Mouse (Mus musculus) megakaryocyte, embryonic 14.5 days (primary cell): Measurements from ENCODE around the gene Elmod1. TPM values are rescaled to one million over a fixed set of nuclear protein-coding genes. Genes with fewer than 3 reads are reported as not detected.

Experiments used
- H3K27me3 ChIP-seq: replicated peaks from 2 replicates; pipeline ENCODE3; 2012; ENCODE audit warnings: inconsistent platforms
- H3K36me3 ChIP-seq: replicated peaks from 2 replicates; pipeline ENCODE3; 2012; ENCODE audit warnings: low read length, inconsistent platforms, mixed read lengths
- H3K4me1 ChIP-seq: 2 replicates; pipeline ENCODE4 v1.6.1; 2012; ENCODE audit warnings: inconsistent platforms
- H3K4me3 ChIP-seq: replicated peaks from 2 replicates; pipeline ENCODE3; 2012; ENCODE audit warnings: moderate library complexity, mild to moderate bottlenecking, inconsistent platforms
- H3K9me3 ChIP-seq: 2 replicates; pipeline ENCODE4 v1.6.1; 2012; ENCODE audit warnings: inconsistent platforms
- FLI1 ChIP-seq: IDR thresholded peaks from 2 replicates; pipeline ENCODE4 v1.6.1; 2012; ENCODE audit warnings: low read length, inconsistent platforms, mixed read lengths
- GATA1 ChIP-seq: IDR thresholded peaks from 3 replicates; pipeline ENCODE4 v1.6.1; 2012; ENCODE audit warnings: mixed read lengths, low read length, inconsistent platforms, borderline replicate concordance
- polyA plus RNA-seq: library from polyadenylated mRNA; stranded (reverse); fragments of >175 nt; gene quantifications from 2 replicates; pipeline ENCODE4 v1.2.3, GENCODE M21; 2012; ENCODE audit warnings: low replicate concordance; ENCODE audit not compliant: insufficient read depth

Gene Elmod1
- polyA plus RNA-seq, 1 experiment, result not detected

GRCm38 (mm10) chr9:53972358-53972757, 2.7 kb downstream of the Elmod1 start:
- Histone ChIP-seq H3K4me3 (no peak overlapping the region), H3K36me3 (no peaks in the 10 kb centered on the region), H3K9me3 (no peaks in the 10 kb centered on the region), H3K4me1 (peaks cover 9% of the 10 kb centered on the region), H3K27me3 (peaks cover 37% of the 10 kb centered on the region)
- TF ChIP-seq FLI1 (no peak), GATA1 (no peak)

GRCm38 (mm10) chr9:53967610-53968368, 7.3 kb downstream of the Elmod1 start:
- no peaks in the 10 kb centered on the region for H3K9me3 ChIP-seq
- H3K4me1 ChIP-seq, result no peaks in the 10 kb centered on the region
- H3K27me3 ChIP-seq, result peaks cover 2% of the 10 kb centered on the region
- no peaks in the 10 kb centered on the region for H3K36me3 ChIP-seq
- TF ChIP-seq FLI1, result no peak
- TF ChIP-seq GATA1, result no peak
- H3K4me3 ChIP-seq, result no peak overlapping the region

DNA sequence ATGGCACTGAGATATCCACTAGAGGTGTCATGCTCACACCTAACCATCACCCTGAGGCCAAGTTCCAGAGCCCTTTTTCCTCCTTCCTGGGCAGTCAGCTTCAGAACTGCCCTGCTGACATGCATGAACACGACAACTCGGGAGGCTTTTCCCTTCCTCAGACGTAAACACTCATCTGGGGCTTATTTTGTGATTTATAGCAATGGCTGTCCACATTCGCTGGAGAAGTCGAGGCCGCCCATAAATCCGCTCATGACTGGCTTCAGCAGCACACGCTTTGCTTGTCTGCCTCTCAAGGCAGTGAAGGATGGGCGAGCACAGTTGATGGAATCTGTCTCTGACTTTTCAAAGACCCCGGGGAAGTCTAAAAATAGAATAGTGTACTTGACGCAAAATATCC, 18.1 kb downstream of the Elmod1 start:
- no peaks in the 10 kb centered on the region for H3K4me1 ChIP-seq
- TF ChIP-seq GATA1, result no peak
- no peak for TF ChIP-seq FLI1

GRCm38 (mm10) chr9:53954853-53955252, 20.2 kb downstream of the Elmod1 start:
- no peaks in the 10 kb centered on the region for H3K36me3 ChIP-seq
- H3K4me3 ChIP-seq, result no peak overlapping the region
- TF ChIP-seq FLI1 (no peak), GATA1 (no peak)

More for the DNA sequence above, 18.1 kb downstream of the Elmod1 start:
- H3K36me3 ChIP-seq, result no peaks in the 10 kb centered on the region
- peaks cover 3% of the 10 kb centered on the region for H3K27me3 ChIP-seq
- H3K9me3 ChIP-seq, result no peaks in the 10 kb centered on the region
- H3K4me3 ChIP-seq, result no peak overlapping the region

DNA sequence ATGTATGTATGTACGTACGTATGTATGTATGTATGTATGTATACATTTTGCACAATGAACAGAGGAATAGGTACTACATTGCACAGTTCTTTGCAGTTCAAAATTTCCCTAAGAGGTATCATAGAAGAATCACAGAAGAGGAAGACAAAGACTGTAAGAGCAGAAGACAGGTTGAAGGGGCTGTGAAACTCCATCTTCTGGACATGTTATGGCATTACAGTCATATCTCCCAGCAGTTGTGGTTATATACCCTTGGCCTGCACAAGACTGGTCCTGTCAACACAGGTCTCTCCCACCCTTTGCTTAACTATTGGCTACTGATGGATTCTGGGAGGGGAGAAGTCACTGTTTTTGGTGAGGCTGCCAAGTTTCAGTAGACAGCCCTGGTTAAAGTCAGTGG, 27.6 kb downstream of the Elmod1 start:
- Histone ChIP-seq H3K9me3 (no peaks in the 10 kb centered on the region), H3K36me3 (no peaks in the 10 kb centered on the region), H3K4me1 (no peaks in the 10 kb centered on the region), H3K4me3 (no peak overlapping the region), H3K27me3 (peaks cover 1% of the 10 kb centered on the region)
- TF ChIP-seq FLI1, result no peak

More at GRCm38 (mm10) chr9:53954853-53955252, 20.2 kb downstream of the Elmod1 start:
- Histone ChIP-seq H3K4me1 (no peaks in the 10 kb centered on the region), H3K9me3 (no peaks in the 10 kb centered on the region), H3K27me3 (peaks cover 3% of the 10 kb centered on the region)

DNA sequence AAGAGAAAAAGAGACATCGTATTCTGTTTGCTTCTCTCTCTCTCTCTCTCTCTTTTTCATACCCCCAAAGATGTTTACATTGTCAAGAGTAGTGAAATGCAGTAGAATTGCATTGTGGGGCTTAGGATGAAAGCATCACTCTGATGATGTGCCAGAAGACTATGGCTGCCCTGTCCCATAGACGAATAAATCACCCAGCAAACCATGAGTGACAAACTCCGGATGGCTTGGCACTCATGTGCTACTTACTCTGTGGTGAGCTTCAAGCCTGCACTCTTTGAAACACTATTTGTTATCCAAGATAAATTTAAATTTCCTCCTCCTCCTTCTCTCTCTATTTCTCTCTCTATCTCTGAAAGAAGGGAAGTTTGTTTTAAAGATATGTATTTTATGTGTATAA, 36.5 kb downstream of the Elmod1 start:
- Histone ChIP-seq H3K27me3 (peaks cover 2% of the 10 kb centered on the region), H3K9me3 (no peaks in the 10 kb centered on the region), H3K4me3 (no peak overlapping the region), H3K36me3 (no peaks in the 10 kb centered on the region), H3K4me1 (no peaks in the 10 kb centered on the region)
- TF ChIP-seq GATA1 (no peak), FLI1 (no peak)

- Histone ChIP-seq H3K4me1 (no peaks in the 10 kb centered on the region), H3K36me3 (no peaks in the 10 kb centered on the region), H3K4me3 (no peak overlapping the region), H3K9me3 (no peaks in the 10 kb centered on the region), H3K27me3 (peaks cover 2% of the 10 kb centered on the region)
- TF ChIP-seq FLI1 (no peak), GATA1 (no peak)
Measured at GRCm38 (mm10) chr9:53934179-53934578, 40.9 kb downstream of the Elmod1 start.

DNA sequence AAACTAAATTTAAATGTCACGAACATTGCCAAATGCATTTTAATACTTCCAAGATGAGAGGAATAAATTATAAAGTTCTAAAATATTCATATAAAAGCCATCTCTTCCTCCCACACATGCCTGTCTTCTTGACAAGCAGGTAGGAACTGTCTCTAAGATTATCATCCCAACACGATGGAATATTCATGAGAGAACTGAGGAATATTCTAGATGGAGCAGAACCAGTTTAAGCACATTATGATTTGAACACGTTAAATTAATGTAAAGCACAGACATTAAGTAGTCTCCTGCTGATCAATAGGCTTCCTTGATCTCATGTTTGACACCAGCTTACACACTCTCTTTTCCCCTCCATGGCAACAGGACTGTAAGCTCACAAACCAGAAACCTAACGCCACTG, 41.7 kb downstream of the Elmod1 start:
- H3K9me3 ChIP-seq, result no peaks in the 10 kb centered on the region
- H3K36me3 ChIP-seq, result no peaks in the 10 kb centered on the region
- peaks cover 2% of the 10 kb centered on the region for H3K27me3 ChIP-seq
- TF ChIP-seq GATA1 (no peak), FLI1 (no peak)
- H3K4me3 ChIP-seq, result no peak overlapping the region
- no peaks in the 10 kb centered on the region for H3K4me1 ChIP-seq

DNA sequence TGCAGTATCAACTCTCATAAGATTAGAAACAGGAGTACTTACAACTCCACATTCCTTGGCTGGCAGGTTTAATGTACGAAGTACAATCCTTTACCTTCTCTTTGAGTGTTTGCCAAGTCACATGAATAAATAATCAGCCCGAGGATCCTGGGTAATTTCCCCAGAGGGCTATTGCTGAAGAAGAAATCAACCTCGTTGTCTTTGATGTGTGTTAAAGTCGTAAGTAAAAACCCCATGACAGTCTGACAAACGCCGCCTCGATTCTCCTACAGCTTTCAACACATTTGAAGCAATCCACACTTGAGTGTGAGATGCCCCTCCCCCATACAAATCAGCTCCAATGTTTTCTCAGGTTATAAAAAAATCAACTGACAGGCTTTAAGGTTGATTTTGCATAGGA, 44.2 kb downstream of the Elmod1 start:
- TF ChIP-seq GATA1 (no peak), FLI1 (no peak)
- Histone ChIP-seq H3K4me1 (no peaks in the 10 kb centered on the region), H3K4me3 (no peak overlapping the region), H3K9me3 (no peaks in the 10 kb centered on the region), H3K27me3 (no peaks in the 10 kb centered on the region), H3K36me3 (no peaks in the 10 kb centered on the region)

- H3K27me3 ChIP-seq, result no peaks in the 10 kb centered on the region
- H3K36me3 ChIP-seq, result no peaks in the 10 kb centered on the region
- TF ChIP-seq FLI1, result no peak
- no peak for TF ChIP-seq GATA1
- H3K9me3 ChIP-seq, result no peaks in the 10 kb centered on the region
- H3K4me1 ChIP-seq, result no peaks in the 10 kb centered on the region
- no peak overlapping the region for H3K4me3 ChIP-seq
Measured at GRCm38 (mm10) chr9:53921061-53921460, 54.0 kb downstream of the Elmod1 start.

DNA sequence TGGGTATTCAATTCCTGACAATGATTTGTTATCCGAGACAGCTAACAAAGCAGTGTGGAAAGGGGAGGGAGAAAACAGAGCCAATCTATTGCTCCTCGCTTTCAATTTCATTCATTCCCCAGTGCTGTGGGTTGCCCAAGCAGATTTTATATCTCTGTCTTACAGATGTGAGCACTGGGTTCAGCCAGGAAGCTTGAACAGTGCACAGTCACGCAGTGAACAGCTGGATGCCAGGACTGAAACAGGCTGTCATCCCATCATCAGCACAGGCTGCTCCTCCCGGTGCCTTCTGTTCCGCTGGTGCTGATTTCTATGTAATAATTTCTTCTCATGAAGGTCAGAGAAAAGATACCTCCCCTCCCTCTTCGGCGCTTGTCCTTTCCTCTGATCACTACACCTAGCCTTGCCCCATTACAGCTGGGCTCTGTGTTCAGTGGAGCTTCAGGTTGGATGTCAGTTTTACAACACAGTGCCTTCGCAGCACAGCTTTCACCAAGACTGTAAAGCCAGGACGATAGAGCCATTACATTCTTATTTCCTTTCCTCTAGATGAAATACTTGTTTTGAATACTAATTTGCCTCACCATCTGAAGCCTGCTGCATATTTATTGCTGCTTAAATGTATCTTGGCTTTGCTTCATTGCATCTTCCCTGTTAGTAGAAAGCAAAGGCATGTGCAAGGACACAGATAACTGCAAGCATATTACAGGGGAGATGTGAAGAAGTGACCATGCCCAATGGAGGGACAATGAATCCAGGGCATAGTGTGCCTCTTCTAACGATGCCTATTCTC, 59.0 kb downstream of the Elmod1 start:
- no peaks in the 10 kb centered on the region for H3K36me3 ChIP-seq
- no peak overlapping the region for H3K4me3 ChIP-seq
- TF ChIP-seq FLI1 (no peak), GATA1 (no peak)
- no peaks in the 10 kb centered on the region for H3K4me1 ChIP-seq
- H3K9me3 ChIP-seq, result no peaks in the 10 kb centered on the region
- no peaks in the 10 kb centered on the region for H3K27me3 ChIP-seq
